Mouse (Mus musculus): ENCODE measurements around the gene Nup35.

DNA sequence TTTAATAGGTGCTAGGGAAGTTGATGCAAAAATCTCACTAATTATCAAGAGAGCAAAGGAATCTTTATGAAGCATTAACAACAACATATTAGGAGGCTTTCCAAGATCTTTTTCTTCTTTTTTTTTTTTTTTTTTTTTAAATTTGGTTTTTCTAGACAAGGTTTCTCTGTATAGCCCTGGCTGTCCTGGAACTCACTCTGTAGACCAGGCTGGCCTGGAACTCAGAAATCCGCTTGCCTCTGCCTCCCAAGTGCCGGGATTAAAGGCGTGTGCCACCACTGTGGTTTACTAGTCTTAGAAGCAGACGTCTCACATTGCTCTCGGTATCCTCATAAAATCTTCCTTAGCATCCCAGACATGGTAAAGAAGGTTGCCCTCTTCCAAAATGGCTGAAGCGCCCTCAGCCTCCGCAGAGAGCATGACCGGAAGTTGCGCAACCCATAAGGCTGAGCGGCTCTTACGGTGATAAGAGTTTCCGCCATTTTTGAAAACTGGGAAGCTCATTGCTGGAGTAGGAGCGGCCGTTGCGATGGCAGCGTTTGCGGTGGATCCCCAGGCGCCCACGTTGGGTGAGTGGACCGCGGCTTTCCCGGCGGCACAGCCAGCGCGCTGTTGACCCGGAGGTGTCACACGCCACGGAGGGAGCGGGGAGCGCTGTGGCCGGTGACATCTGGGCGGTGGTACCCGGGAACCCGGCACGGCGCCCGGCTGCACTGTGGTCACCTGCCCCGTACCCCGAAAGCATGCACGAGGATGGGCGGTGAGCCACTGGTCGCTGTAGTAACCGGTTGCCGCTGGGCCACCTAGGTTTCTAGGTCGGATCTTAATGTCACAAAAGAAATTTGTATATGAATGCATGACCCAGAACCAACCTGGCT lies 21.6 kb downstream of the Nup35 start:
- TF ChIP-seq CTCF (IDR thresholded peaks at IDR 0.05; ENCODE audit: low read depth) (no peak), EP300 (IDR thresholded peaks at IDR 0.05; ENCODE audit: low read depth) (0 out of 2 replicates have a peak, but pooled peaks have one; percentile 33)

Measured in liver, embryonic 14.5 days (tissue).